Mouse (Mus musculus) CD4-positive naive resting alpha-beta T cell, adult 76 days (primary cell): Measurements from ENCODE around the gene Rgs8. TPM values are rescaled to one million over a fixed set of nuclear protein-coding genes. Genes with fewer than 3 reads are reported as not detected.

ENCODE experiments used
- total RNA-seq: library from RNA; stranded (reverse); gene quantifications from one replicate; pipeline ENCODE4 v1.2.4, GENCODE M21; 2023

Gene Rgs8
- total RNA-seq, result not detected

GRCm38 (mm10) chr1:153652938-153653623 is at the start of gene Rgs8:
Rgs8 (plus strand) TSS chr1:153653025.

GRCm38 (mm10) chr1:153740145-153740544 is 87.3 kb downstream of the Rgs8 start, which contains the start of gene Rgs16:
Rgs16 (plus strand) TSS chr1:153740349.

GRCm38 (mm10) chr1:153749211-153749801 is 96.5 kb downstream of the Rgs8 start, which contains the start of gene Rnasel:
Rnasel (plus strand) TSS chr1:153749426.

Other genes starting within 250 kb of the Rgs8 start
- 0.56 TPM for gene Shcbp1l, start 227.9 kb upstream of the Rgs8 start, total RNA-seq
- 305 TPM for gene Dhx9, start 165.4 kb upstream of the Rgs8 start, total RNA-seq
- gene Npl, start 103.0 kb upstream of the Rgs8 start, total RNA-seq, result 0.41 TPM
- 10.1 TPM for gene Rgs16, start 87.3 kb downstream of the Rgs8 start, total RNA-seq
- gene Rnasel, start 96.4 kb downstream of the Rgs8 start, total RNA-seq, result 27.2 TPM
- not detected for gene Rgsl1, start 191.1 kb downstream of the Rgs8 start, total RNA-seq
- not detected for gene Teddm1b, start 221.3 kb downstream of the Rgs8 start, total RNA-seq
- not detected for gene Teddm1a, start 238.7 kb downstream of the Rgs8 start, total RNA-seq
- 109 TPM for gene Glul, start 246.9 kb downstream of the Rgs8 start, total RNA-seq
- gene Teddm2, start 247.2 kb downstream of the Rgs8 start, total RNA-seq, result 1.6 TPM